26 mouse cellular contexts compared by ENCODE assay signal in genomic region chr7:129279261-129279660, GRCm38 (mm10). TPM values are rescaled to one million over a fixed set of nuclear protein-coding genes. Genes with fewer than 3 reads are reported as not detected.
DNase-seq lines count a peak whose midpoint lies in the region; ATAC-seq and TF ChIP-seq lines count a peak whose summit lies in the region.
"Had no signal": no experiment of that assay in that cellular context is flagged by ENCODE, and none has a peak within 500 bp of the region (broad histone marks: within the 10 kb centered on the region; RNA-seq: fewer than 3 reads in every experiment).

No protein-coding gene starts in this region.

- no peak for TF ChIP-seq EP300 in lung, postnatal 0 days (IDR thresholded peaks at IDR 0.05)

- no peaks in the 10 kb centered on the region for H3K4me1 ChIP-seq in lung, postnatal 0 days (ENCODE audit: insufficient read depth, low read depth, low read length)
- H3K4me1 ChIP-seq in intestine, embryonic 15.5 days (replicated peaks) = no peaks in the 10 kb centered on the region
- 0 out of 2 replicates have a peak, but pooled peaks cover 5% of the 10 kb centered on the region for H3K4me1 ChIP-seq in intestine, postnatal 0 days (replicated peaks; ENCODE audit: control insufficient read depth, insufficient read depth, low read length)
- H3K4me1 ChIP-seq: embryonic facial prominence, embryonic 10.5 days; embryonic facial prominence, embryonic 13.5 days; forebrain, embryonic 12.5 days; forebrain, embryonic 15.5 days; heart, embryonic 13.5 days; hindbrain, embryonic 13.5 days had no signal

- H3K9ac ChIP-seq in lung, postnatal 0 days (replicated peaks; ENCODE audit: low read depth) = no peak overlapping the region
- H3K9ac ChIP-seq in intestine, embryonic 15.5 days = no peak overlapping the region
- H3K9ac ChIP-seq in intestine, postnatal 0 days (ENCODE audit: low read depth, low read length) = no peak overlapping the region
- H3K9ac ChIP-seq: embryonic facial prominence, embryonic 13.5 days; forebrain, embryonic 12.5 days; forebrain, embryonic 15.5 days; heart, embryonic 13.5 days; hindbrain, embryonic 13.5 days had no signal

- TF ChIP-seq CTCF in lung, postnatal 0 days (IDR thresholded peaks at IDR 0.05) = no peak
- TF ChIP-seq CTCF in intestine, postnatal 0 days (IDR thresholded peaks at IDR 0.05; ENCODE audit: low read depth) = no peak

- no peaks in the 10 kb centered on the region for H3K36me3 ChIP-seq in lung, postnatal 0 days (ENCODE audit: insufficient read depth, low read length)
- no peaks in the 10 kb centered on the region for H3K36me3 ChIP-seq in intestine, embryonic 15.5 days
- no peaks in the 10 kb centered on the region for H3K36me3 ChIP-seq in intestine, postnatal 0 days (ENCODE audit: control insufficient read depth, insufficient read depth)
- H3K36me3 ChIP-seq: embryonic facial prominence, embryonic 10.5 days; embryonic facial prominence, embryonic 13.5 days; forebrain, embryonic 12.5 days; forebrain, embryonic 15.5 days; heart, embryonic 13.5 days; hindbrain, embryonic 13.5 days had no signal

- no peaks in the 10 kb centered on the region for H3K9me3 ChIP-seq in lung, postnatal 0 days (ENCODE audit: low read length)
- no peaks in the 10 kb centered on the region for H3K9me3 ChIP-seq in intestine, embryonic 15.5 days
- H3K9me3 ChIP-seq in intestine, postnatal 0 days (ENCODE audit: control insufficient read depth) = no peaks in the 10 kb centered on the region
- H3K9me3 ChIP-seq: embryonic facial prominence, embryonic 10.5 days; embryonic facial prominence, embryonic 13.5 days; forebrain, embryonic 12.5 days; forebrain, embryonic 15.5 days; heart, embryonic 13.5 days; hindbrain, embryonic 13.5 days had no signal

- H3K4me2 ChIP-seq in lung, postnatal 0 days (replicated peaks; ENCODE audit: low read depth, low read length) = no peak overlapping the region
- no peak overlapping the region for H3K4me2 ChIP-seq in intestine, embryonic 15.5 days (replicated peaks)
- H3K4me2 ChIP-seq in intestine, postnatal 0 days (replicated peaks; ENCODE audit: low read depth) = no peak overlapping the region
- H3K4me2 ChIP-seq: embryonic facial prominence, embryonic 13.5 days; forebrain, embryonic 12.5 days; forebrain, embryonic 15.5 days; heart, embryonic 13.5 days; hindbrain, embryonic 13.5 days had no signal

- no peaks in the 10 kb centered on the region for H3K27me3 ChIP-seq in lung, postnatal 0 days (replicated peaks; ENCODE audit: insufficient read depth, low read length)
- no peaks in the 10 kb centered on the region for H3K27me3 ChIP-seq in intestine, embryonic 15.5 days (replicated peaks)
- H3K27me3 ChIP-seq in intestine, postnatal 0 days (replicated peaks; ENCODE audit: control insufficient read depth, insufficient read depth, low read length) = no peaks in the 10 kb centered on the region
- H3K27me3 ChIP-seq: embryonic facial prominence, embryonic 13.5 days; forebrain, embryonic 12.5 days; forebrain, embryonic 15.5 days; hindbrain, embryonic 13.5 days had no signal

- peak; percentile 8 for DNase-seq in lung, postnatal 0 days (ENCODE audit: low spot score)
- no peak for DNase-seq in lung, postnatal 4 days
- no peak for DNase-seq in layer of hippocampus, adult 9-11 months
- DNase-seq in frontal cortex, postnatal 36 days (ENCODE audit: low spot score in 2 of 2) = no peak
- DNase-seq: adrenal gland, adult 8-10 months; adrenal gland, postnatal 25 days; cerebellum, adult 11-12 months; cerebellum, adult 8-10 months; cerebellum, postnatal 10 days; cerebellum, postnatal 36 days; embryo, embryonic 11 days; gastrocnemius, postnatal 10 days; gastrocnemius, postnatal 36 days had no signal

- no peak overlapping the region for H3K4me3 ChIP-seq in lung, postnatal 0 days (ENCODE audit: low read depth, low read length)
- H3K4me3 ChIP-seq in intestine, embryonic 15.5 days (replicated peaks) = no peak overlapping the region
- H3K4me3 ChIP-seq in intestine, postnatal 0 days (ENCODE audit: low read depth, low read length) = no peak overlapping the region
- H3K4me3 ChIP-seq: embryonic facial prominence, embryonic 10.5 days; embryonic facial prominence, embryonic 13.5 days; erythroblast, embryonic 14.5 days; forebrain, embryonic 12.5 days; forebrain, embryonic 15.5 days; heart, embryonic 13.5 days; hindbrain, embryonic 13.5 days had no signal

- 72% methylated on average over 4 of the region's 4 CpGs for WGBS in lung, postnatal 0 days
- WGBS in intestine, embryonic 15.5 days = 65% methylated on average over 4 of the region's 4 CpGs
- WGBS in intestine, postnatal 0 days = 58% methylated on average over 4 of the region's 4 CpGs

- no peak overlapping the region for H3K27ac ChIP-seq in lung, postnatal 0 days (ENCODE audit: low read length)
- no peak overlapping the region for H3K27ac ChIP-seq in intestine, embryonic 15.5 days
- no peak overlapping the region for H3K27ac ChIP-seq in intestine, postnatal 0 days (ENCODE audit: low read depth, low read length)
- H3K27ac ChIP-seq: embryonic facial prominence, embryonic 10.5 days; embryonic facial prominence, embryonic 13.5 days; forebrain, embryonic 12.5 days; forebrain, embryonic 15.5 days; heart, embryonic 13.5 days; hindbrain, embryonic 13.5 days had no signal

- no peak for ATAC-seq in lung, postnatal 0 days
- ATAC-seq in intestine, embryonic 15.5 days = peak; percentile 81
- ATAC-seq in intestine, postnatal 0 days = peak; percentile 86
- ATAC-seq: activated CD4-positive, CD25-positive, alpha-beta regulatory T cell, adult 4 months; CD4-positive, CD25-positive, alpha-beta regulatory T cell, adult 4 months; forebrain, embryonic 15.5 days; hindbrain, embryonic 16.5 days had no signal

RNA-seq across cellular contexts. Expression of gene Plpp4, which starts 22.4 kb away (rescaled TPM):
- 0.54 and 0.67 TPM in 2 replicates for polyA plus RNA-seq in lung, postnatal 0 days (2015; fragmentation: Nextera tagmentation; extraction: Ambion mirVana)
- 0.41 TPM in 1 of 2 replicates, not detected in the other for polyA plus RNA-seq in intestine, embryonic 15.5 days (2015; fragmentation: Nextera tagmentation; extraction: Ambion mirVana)
- 0.18 and 0.21 TPM in 2 replicates for polyA plus RNA-seq in intestine, postnatal 0 days (2015; fragmentation: Nextera tagmentation; extraction: Ambion mirVana)
- polyA plus RNA-seq: activated CD4-positive, CD25-positive, alpha-beta regulatory T cell, adult 4 months; C2C12; CD4-positive, CD25-positive, alpha-beta regulatory T cell, adult 4 months; erythroblast, embryonic 14.5 days had no signal
